Mouse (Mus musculus): ENCODE results near the gene Oaz3. TPM values are rescaled to one million over a fixed set of nuclear protein-coding genes. Genes with fewer than 3 reads are reported as not detected.

Gene Oaz3
- polyA plus RNA-seq, 1 experiment from 2014 or later, result 0.77 TPM

DNA sequence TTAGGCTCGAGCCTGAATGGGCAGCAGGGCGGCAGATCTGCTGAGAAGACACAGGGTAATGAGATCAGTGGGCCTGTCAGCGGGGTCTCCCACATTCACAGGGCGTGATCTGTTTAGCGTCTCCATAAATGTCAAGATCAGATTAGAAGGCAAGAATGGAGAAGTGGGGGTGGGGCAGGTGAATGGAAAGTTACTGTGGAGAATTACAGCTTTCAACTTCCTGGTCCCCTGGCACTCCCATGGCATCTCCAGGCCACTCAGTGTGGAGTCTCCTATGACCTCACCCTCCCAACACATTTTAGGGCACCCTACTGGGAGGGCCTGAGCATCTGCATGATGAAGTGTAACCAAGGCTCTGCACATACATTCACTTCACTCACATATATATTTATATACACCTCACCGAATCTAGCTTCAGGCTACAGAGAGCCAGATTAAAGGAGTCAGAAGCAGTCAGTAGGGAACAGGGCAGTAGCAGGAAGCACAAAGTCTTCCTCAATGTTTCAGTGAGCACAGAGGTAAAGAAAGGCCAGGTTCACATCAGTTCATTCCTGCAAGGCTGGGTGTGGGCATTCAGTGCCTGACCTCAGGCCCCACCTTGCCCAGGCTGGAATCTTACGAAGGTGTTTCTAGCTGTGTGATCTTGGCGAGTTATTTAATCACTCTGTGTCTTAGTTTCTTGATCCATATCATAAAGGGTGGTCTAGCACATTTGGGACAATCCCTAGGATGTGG, 32.8 kb upstream of the Oaz3 start:
- peaks cover 44% of the 10 kb centered on the region for H3K4me1 ChIP-seq
- H3K27ac ChIP-seq, result peak overlapping the region; percentile 93; the same call in 1 of the 2 replicates
- no peak for ATAC-seq (ENCODE audit: low FRiP score)
- peaks cover 11% of the 10 kb centered on the region; the same call in 1 of the 2 replicates for H3K27me3 ChIP-seq
- H3K36me3 ChIP-seq, result peaks cover 10% of the 10 kb centered on the region; the same call in 1 of the 2 replicates
- H3K9ac ChIP-seq, result no peak overlapping the region
- no peaks in the 10 kb centered on the region for H3K9me3 ChIP-seq (replicated peaks)
- H3K4me3 ChIP-seq, result no peak overlapping the region
- WGBS, result 64% methylated on average over 8 of the region's 8 CpGs
- no peak overlapping the region for H3K4me2 ChIP-seq (replicated peaks)

DNA sequence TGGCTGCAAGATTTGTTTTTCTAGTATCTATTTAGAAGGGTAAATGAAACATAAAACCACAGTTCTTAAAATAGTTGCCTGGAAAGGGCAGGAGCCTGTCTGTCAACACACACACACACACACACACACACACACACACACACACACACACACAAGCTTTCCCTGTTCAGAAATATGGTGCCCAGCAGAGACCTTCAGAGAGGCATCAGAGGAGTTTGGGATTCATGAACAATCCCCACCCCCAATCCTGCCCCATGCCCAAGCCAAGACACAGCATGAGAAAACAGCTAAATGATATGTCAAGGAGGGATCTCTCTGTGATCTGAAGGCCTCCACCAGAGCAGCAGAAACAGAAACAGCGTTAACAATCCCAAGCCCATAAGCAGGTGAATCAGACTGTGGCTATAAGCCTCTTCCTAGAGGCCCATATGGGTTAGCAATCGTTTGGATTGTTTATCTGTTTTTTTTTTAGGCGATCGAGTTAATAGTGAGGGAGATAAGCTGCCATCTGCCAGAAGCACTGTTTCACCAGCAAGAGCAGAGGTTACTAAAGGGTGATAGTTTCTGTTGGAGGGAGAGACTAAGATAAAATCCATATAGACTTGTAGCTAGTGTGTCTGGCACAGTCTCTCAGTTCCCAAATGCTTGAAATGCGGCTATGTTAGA, 30.0 kb upstream of the Oaz3 start:
- Histone ChIP-seq H3K27me3 (0 out of 2 replicates have a peak, but pooled peaks cover 1% of the 10 kb centered on the region), H3K9ac (no peak overlapping the region), H3K4me2 (replicated peaks) (no peak overlapping the region), H3K36me3 (no peaks in the 10 kb centered on the region), H3K4me1 (peaks cover 29% of the 10 kb centered on the region), H3K9me3 (replicated peaks) (no peaks in the 10 kb centered on the region), H3K4me3 (no peak overlapping the region), H3K27ac (no peak overlapping the region)
- ATAC-seq (ENCODE audit: low FRiP score), result no peak
- 82% methylated on average over 5 of the region's 5 CpGs for WGBS

DNA sequence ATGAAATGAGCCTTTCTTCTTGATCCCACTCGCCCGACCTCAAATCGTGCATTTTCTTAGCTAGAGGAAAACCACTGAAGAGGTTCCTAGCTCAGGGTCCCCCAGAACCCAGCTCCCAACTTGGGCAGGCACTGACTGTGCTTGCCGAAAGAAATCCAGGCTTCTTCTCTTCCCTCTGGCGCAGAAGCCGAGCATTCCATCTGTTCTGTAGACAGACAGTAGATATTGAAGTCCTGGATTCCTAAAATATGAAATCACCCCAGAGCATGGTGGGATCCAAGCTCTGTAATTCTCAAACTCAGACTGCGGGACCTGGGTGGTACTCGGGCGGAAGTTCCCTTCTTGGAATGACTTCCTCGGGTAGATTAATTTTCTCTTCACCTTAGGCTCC, 29.4 kb upstream of the Oaz3 start:
- Histone ChIP-seq H3K9me3 (replicated peaks) (no peaks in the 10 kb centered on the region), H3K4me2 (replicated peaks) (0 out of 2 replicates have a peak overlapping the region, but pooled peaks have one; percentile 55), H3K4me1 (peaks cover 28% of the 10 kb centered on the region), H3K27me3 (no peaks in the 10 kb centered on the region), H3K9ac (no peak overlapping the region), H3K4me3 (no peak overlapping the region), H3K27ac (no peak overlapping the region), H3K36me3 (no peaks in the 10 kb centered on the region)
- ATAC-seq (ENCODE audit: low FRiP score), result no peak
- WGBS, result 54% methylated on average over 10 of the region's 10 CpGs

- Histone ChIP-seq H3K9ac (no peak overlapping the region), H3K36me3 (no peaks in the 10 kb centered on the region), H3K9me3 (replicated peaks) (no peaks in the 10 kb centered on the region), H3K4me1 (peaks cover 27% of the 10 kb centered on the region), H3K4me3 (peak overlapping the region; percentile 30), H3K27me3 (no peaks in the 10 kb centered on the region), H3K27ac (0 out of 2 replicates have a peak overlapping the region, but pooled peaks have one; percentile 24), H3K4me2 (replicated peaks) (peak overlapping the region; percentile 55)
- 10% methylated on average over 28 of the region's 28 CpGs for WGBS
- ATAC-seq (ENCODE audit: low FRiP score), result peak; percentile 59
These were observed 28.9 kb upstream of the Oaz3 start for GRCm38 (mm10) chr3:94472447-94473114.

GRCm38 (mm10) chr3:94468931-94469330, 25.2 kb upstream of the Oaz3 start:
- 49% methylated on average over 3 of the region's 3 CpGs for WGBS
- H3K9ac ChIP-seq, result no peak overlapping the region
- no peak overlapping the region for H3K27ac ChIP-seq
- ATAC-seq (ENCODE audit: low FRiP score), result no peak
- no peaks in the 10 kb centered on the region for H3K36me3 ChIP-seq
- peaks cover 38% of the 10 kb centered on the region for H3K4me1 ChIP-seq
- H3K9me3 ChIP-seq (replicated peaks), result no peaks in the 10 kb centered on the region
- no peaks in the 10 kb centered on the region for H3K27me3 ChIP-seq
- H3K4me3 ChIP-seq, result no peak overlapping the region
- H3K4me2 ChIP-seq (replicated peaks), result no peak overlapping the region

DNA sequence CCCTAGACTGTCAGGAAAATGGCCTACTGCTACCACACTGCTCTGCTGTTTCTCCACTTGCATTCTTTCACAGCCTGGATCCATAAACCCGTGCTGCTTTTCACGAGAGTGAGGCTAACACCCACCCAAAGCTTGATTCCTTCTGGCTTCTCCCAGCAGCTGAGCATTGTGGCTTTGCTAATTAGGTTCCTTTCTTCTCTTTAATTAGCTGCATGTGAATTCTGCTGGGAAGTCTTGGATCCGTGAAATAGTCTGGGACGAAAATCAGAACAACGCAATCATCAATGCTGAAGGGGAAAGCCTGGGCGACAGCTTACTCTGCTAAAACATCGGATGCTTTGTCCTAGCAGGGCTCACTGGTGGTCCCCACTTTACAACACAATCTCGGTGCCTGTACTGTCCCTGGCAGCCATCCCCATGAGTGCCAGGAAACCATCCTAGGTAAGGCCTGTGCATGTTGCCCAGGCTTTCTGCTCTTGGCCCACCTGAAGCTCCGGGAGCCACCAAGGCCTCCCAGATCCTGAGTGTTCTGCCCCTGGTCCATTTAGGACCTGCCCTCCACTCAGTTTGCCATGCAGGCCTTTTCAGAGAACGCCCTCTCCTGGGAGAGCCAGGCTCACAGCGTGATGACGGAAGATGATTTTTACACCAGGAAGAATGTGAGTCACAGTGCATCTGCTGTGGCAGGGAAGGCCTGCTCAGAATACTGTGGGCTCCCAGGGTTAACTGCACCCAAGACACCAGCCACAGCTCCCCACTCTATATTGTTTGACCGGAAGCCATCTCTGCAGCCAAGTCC, 22.1 kb upstream of the Oaz3 start:
- WGBS, result 51% methylated on average over 13 of the region's 13 CpGs
- H3K4me2 ChIP-seq (replicated peaks), result no peak overlapping the region
- H3K4me1 ChIP-seq, result peaks cover 34% of the 10 kb centered on the region
- ATAC-seq (ENCODE audit: low FRiP score), result peak; percentile 53
- no peaks in the 10 kb centered on the region for H3K9me3 ChIP-seq (replicated peaks)
- H3K27me3 ChIP-seq, result no peaks in the 10 kb centered on the region
- H3K36me3 ChIP-seq, result no peaks in the 10 kb centered on the region
- no peak overlapping the region for H3K9ac ChIP-seq
- H3K4me3 ChIP-seq, result no peak overlapping the region
- peak overlapping the region; percentile 86 for H3K27ac ChIP-seq

DNA sequence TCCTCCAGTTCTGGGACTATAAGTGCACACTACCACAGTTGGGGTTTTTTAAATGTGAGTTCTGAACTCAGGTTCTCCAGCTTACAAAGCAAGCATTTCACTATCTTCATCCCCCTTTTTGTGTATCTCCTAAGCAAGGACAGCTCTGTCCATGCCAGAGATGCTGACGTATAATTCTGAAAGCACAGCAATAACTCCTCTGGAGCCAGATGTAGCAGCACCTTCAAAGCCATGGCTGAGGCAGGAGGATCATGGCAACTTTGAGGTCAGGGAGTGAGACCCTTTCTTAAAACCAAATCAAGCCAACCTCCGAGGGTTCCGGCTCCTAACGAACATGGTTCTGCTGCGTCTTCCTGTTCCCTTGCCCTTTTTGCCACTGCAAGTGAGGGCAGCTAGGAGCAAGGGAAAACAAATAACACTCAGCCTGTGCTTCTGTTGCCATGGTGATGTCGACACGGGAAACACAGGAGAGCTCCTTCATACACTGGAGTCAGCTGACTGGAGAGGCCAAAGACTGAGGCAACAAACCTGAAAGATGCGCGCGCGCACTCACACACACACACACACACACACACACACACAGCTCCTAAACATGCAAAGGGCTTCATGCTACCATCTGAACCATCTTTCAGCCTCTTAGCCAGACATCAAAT, 20.3 kb upstream of the Oaz3 start:
- 0 out of 2 replicates have a peak overlapping the region, but pooled peaks have one; percentile 13 for H3K4me2 ChIP-seq (replicated peaks)
- WGBS, result 40% methylated on average over 11 of the region's 11 CpGs
- no peak overlapping the region for H3K4me3 ChIP-seq
- peak overlapping the region; percentile 8; the same call in 1 of the 2 replicates for H3K9ac ChIP-seq
- no peaks in the 10 kb centered on the region for H3K36me3 ChIP-seq
- H3K4me1 ChIP-seq, result peaks cover 33% of the 10 kb centered on the region
- peak; percentile 88 for ATAC-seq (ENCODE audit: low FRiP score)
- H3K27me3 ChIP-seq, result no peaks in the 10 kb centered on the region
- H3K27ac ChIP-seq, result peak overlapping the region; percentile 73
- H3K9me3 ChIP-seq (replicated peaks), result 0 out of 2 replicates have a peak, but pooled peaks cover under 1% of the 10 kb centered on the region

- Histone ChIP-seq H3K9me3 (replicated peaks) (0 out of 2 replicates have a peak, but pooled peaks cover 4% of the 10 kb centered on the region), H3K4me3 (no peak overlapping the region), H3K27me3 (peaks cover 3% of the 10 kb centered on the region; the same call in 1 of the 2 replicates), H3K4me1 (peaks cover 15% of the 10 kb centered on the region), H3K27ac (no peak overlapping the region), H3K4me2 (replicated peaks) (no peak overlapping the region), H3K36me3 (no peaks in the 10 kb centered on the region), H3K9ac (no peak overlapping the region)
- WGBS, result 95% methylated on average over 2 of the region's 2 CpGs
- no peak for ATAC-seq (ENCODE audit: low FRiP score)
These were observed 16.1 kb upstream of the Oaz3 start for GRCm38 (mm10) chr3:94459834-94460233.

GRCm38 (mm10) chr3:94457055-94457454, 13.3 kb upstream of the Oaz3 start:
- Histone ChIP-seq H3K9ac (no peak overlapping the region), H3K27ac (no peak overlapping the region), H3K4me1 (no peaks in the 10 kb centered on the region; the same call in 1 of the 2 replicates), H3K4me3 (no peak overlapping the region), H3K36me3 (no peaks in the 10 kb centered on the region), H3K4me2 (replicated peaks) (peak overlapping the region; percentile 51; the same call in 1 of the 2 replicates), H3K27me3 (peaks cover 3% of the 10 kb centered on the region; the same call in 1 of the 2 replicates), H3K9me3 (replicated peaks) (0 out of 2 replicates have a peak, but pooled peaks cover 4% of the 10 kb centered on the region)
- ATAC-seq (ENCODE audit: low FRiP score), result no peak
- WGBS, result 82% methylated on average over 3 of the region's 3 CpGs

DNA sequence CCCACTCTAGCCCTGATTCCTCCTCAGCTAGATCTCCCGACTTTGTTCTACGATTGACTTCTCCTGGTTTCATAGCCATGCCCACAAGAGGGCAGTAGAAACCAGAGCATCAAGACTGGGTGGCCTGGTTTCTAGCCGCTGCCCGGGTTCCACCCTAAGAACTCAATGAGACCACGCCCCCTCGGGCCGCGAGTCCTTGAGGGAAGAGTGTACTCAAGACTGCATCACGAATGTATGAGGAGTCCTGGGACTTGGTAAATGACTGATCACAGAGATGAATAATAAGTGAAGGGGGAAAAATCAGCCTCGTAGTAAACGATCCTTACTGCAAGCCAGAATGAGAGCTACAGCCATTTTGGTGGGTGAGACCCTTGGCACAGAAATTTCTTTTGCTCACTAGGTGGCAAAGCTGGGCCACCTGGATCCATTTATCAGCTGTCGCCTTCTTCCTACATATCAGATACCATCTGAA, 12.8 kb upstream of the Oaz3 start:
- Histone ChIP-seq H3K4me1 (no peaks in the 10 kb centered on the region; the same call in 1 of the 2 replicates), H3K27ac (no peak overlapping the region), H3K4me2 (replicated peaks) (peak overlapping the region; percentile 51), H3K27me3 (peaks cover 3% of the 10 kb centered on the region; the same call in 1 of the 2 replicates), H3K9me3 (replicated peaks) (0 out of 2 replicates have a peak, but pooled peaks cover 4% of the 10 kb centered on the region), H3K4me3 (peak overlapping the region; percentile 32), H3K36me3 (no peaks in the 10 kb centered on the region), H3K9ac (no peak overlapping the region)
- ATAC-seq (ENCODE audit: low FRiP score), result peak; percentile 91
- WGBS, result 2% methylated on average over 12 of the region's 12 CpGs

DNA sequence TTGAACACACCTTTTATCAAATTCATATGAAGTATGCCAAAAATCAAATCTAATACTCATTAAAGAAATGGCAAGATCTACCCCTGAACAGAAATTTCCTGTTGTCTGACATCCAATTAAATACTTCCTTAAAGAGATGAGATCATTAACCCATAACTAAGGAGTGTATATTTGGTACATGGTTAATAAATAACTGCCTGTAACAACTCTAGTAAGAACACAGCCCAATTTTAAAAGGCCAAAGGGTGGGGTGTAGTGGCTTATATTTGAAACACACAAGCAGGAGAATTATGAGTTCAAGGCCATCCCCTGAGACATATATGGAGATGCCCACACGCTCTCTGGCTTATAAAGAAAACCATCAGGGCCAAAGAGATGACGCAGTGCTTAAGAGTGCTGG, 5.7 kb upstream of the Oaz3 start:
- Histone ChIP-seq H3K27me3 (no peaks in the 10 kb centered on the region), H3K27ac (no peak overlapping the region), H3K9ac (no peak overlapping the region), H3K4me2 (replicated peaks) (no peak overlapping the region), H3K9me3 (replicated peaks) (no peaks in the 10 kb centered on the region), H3K4me1 (peaks cover under 1% of the 10 kb centered on the region), H3K36me3 (peaks cover 46% of the 10 kb centered on the region), H3K4me3 (no peak overlapping the region)
- ATAC-seq (ENCODE audit: low FRiP score), result no peak
- 95% methylated on average over 2 of the region's 2 CpGs for WGBS
